Mouse (Mus musculus) spleen, postnatal 36 days (tissue): Measurements from ENCODE around the gene Taok1.
A peak's percentile ranks its signal among the peaks of the same experiment; 100 is the strongest.

Source experiments
- DNase-seq, 2 experiments: peaks; one replicate each; pipeline ENCODE4 v3.0.0; 2022; ENCODE audit warnings: low spot score in 2 of 2, mixed read lengths in 1 of 2

Taok1 gene

DNA sequence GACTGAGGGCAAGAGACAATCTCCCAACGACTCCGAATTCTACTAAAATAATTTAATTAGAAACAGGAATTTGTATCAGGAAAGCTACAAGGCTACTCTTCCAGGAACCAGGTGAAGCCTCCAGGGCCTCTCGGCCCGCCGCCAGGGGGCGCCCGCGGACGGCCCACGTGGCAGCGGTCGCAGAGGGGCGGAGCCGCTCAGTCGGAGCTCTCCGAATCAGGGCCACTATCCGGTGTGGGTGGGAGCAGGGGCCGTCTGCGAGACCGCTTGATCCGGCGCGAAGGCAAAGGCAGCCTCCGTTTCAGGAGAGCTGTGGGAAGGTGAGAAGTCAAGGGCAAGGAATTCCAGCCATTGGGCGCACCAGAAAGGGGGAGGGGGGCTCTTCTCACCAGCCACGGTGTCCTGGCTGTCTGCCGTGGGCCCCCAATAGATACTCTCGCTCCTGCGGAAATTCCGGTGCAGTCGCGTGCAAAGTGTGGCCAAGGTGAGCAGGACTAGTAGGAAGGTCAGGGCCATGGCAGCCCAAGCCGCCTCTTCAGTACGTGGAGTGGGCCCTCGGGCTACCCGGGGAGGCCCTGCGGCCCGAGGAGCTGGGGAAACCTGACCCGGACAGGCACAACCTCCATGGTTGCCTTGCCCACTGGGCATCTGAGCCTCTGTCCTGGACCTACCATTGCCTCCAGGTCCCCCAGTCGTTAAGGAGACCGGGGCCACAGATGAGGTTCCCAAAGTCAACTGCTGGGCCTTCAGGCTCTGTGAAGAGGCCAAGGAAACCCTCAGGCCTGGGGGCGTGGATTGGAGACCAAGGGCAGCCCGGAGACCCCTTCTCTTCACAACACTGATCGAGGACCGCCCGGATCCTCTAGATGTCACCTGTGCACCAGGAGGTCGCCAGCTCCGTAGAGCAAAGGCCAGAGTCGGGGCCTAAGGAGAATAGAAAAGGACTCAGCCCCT is 99.3 kb downstream of the Taok1 start:
- peak; percentile 81 to 84 for DNase-seq

- DNase-seq = no peak
Measured at GRCm38 (mm10) chr11:77507426-77507825, 100.2 kb downstream of the Taok1 start.

GRCm38 (mm10) chr11:77506941-77507340 is 100.7 kb downstream of the Taok1 start:
- DNase-seq = no peak

GRCm38 (mm10) chr11:77506273-77506672 is 101.3 kb downstream of the Taok1 start:
- no peak for DNase-seq

DNA sequence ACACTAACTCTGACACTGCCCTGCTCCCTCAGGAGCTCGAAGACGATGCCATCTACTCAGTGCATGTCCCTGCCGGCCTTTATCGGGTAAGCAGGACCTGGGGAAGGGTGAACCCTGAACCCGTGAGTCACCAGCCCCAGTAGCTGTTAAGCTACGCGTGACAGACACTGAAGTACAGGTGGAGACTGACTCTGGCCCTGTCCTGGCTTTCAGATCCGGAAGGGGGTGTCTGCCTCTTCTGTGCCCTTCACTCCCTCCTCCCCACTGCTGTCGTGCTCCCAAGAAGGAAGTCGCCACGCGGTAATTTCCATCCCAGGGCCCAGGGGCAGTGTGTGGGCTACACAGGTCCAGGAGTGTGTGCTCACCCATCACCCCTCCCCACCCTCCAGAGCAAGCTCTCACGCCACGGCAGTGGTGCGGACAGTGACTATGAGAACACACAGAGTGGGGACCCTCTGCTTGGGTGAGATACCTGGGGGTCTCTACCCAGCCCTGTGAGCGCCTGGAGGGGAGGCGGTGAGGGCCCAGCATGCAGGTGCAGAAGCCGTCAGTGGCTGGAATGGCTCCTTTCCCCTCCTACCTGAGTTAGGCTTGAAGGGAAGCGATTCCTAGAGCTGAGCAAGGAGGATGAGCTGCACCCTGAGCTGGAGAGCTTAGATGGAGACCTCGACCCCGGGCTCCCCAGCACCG is 102.2 kb downstream of the Taok1 start:
- no peak for DNase-seq

DNA sequence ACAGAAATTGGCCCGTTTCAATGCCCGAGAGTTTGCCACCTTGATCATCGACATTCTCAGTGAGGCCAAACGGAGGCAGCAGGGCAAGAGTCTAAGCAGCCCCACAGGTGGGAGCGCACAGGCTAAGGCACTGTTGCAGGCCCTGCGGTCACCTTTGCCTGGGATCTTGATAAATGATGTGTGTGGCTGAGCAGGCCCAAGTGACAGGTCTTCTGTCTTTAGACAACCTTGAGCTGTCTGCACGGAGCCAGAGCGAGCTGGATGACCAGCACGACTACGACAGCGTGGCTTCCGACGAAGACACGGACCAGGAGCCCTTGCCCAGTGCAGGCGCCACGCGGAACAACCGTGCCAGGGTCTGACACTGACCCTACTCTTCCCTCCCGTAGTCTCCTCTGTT is 103.2 kb downstream of the Taok1 start:
- DNase-seq = no peak

DNA sequence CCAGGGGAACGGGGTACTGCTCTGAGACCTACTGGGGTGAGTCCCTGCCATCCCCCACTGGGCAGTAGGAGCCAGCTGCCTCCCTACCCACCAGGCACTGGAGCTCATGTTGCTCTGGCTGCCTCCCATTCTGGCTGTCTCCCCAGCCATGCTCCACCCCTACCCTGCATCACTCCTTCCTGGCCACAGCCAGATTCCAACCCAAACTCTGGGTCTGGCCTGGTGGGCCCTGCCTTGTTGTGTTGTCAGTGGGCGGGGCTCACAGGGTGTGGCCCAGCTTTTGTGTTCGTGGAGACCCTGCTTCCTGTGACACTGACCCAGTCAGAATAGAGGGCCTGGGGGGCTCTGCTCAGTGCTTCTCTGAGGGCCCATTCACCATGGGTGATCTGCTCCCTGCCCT is 104.1 kb downstream of the Taok1 start:
- no peak for DNase-seq

- no peak for DNase-seq
Measured at GRCm38 (mm10) chr11:77502481-77502880, 105.1 kb downstream of the Taok1 start.

DNA sequence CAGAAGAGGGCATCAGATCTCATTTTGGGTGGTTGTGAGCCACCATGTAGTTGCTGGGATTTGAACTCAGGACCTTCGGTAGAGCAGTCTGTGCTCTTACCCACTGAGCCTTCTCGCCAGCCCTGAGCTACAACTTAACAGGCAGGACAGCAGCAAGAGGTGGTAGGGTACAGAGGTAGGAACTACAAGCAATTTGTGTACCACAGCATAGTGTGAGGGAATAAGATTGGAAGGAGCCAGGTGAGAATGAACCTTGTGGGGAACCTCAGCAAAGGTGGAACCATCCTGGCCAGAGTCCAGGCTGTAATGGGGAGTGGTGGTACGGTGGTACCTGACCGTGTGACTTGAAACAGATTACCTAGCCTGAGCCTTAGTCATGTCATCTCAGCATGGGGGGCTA is 105.6 kb downstream of the Taok1 start:
- no peak for DNase-seq

DNA sequence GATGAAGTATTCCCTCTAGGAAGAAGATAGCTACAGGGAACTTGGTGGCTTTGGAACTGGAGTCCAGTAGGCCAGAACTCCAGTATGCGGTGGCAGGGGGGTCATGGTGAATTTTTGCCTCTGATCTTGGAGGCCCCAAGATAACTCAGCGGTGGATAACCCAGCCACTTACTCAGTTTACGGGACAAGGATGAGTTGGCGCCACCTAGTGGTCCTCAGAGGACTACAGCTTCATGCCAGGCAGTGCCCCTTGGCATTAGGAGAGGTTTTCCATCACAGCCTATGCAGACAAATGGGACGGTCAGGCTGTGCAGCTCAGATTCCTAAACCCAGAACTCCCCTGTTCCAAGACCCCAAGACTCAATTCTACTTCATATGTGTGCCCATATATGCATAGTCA is 106.2 kb downstream of the Taok1 start:
- DNase-seq = peak; percentile 60 to 67

- no peak for DNase-seq
Measured at GRCm38 (mm10) chr11:77500361-77501325, 107.0 kb downstream of the Taok1 start.

DNA sequence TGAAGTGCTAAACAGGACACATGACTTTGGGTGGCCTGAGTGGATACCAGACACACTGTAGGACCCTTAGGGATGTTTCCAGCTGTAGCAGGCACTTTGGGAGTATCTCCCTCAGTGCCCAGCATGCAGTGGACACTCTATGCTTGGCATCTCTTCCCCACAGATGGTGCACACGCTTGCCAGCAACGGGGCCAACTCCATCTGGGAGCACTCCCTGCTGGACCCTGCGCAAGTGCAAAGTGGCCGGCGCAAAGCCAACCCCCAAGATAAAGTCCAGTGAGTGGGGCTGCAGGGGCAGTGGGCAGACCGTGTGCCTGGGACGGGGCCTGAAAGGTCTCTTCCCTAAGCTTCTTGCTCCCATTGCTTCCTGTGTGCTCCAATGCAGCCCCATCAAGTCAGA is 108.3 kb downstream of the Taok1 start:
- DNase-seq = no peak

DNA sequence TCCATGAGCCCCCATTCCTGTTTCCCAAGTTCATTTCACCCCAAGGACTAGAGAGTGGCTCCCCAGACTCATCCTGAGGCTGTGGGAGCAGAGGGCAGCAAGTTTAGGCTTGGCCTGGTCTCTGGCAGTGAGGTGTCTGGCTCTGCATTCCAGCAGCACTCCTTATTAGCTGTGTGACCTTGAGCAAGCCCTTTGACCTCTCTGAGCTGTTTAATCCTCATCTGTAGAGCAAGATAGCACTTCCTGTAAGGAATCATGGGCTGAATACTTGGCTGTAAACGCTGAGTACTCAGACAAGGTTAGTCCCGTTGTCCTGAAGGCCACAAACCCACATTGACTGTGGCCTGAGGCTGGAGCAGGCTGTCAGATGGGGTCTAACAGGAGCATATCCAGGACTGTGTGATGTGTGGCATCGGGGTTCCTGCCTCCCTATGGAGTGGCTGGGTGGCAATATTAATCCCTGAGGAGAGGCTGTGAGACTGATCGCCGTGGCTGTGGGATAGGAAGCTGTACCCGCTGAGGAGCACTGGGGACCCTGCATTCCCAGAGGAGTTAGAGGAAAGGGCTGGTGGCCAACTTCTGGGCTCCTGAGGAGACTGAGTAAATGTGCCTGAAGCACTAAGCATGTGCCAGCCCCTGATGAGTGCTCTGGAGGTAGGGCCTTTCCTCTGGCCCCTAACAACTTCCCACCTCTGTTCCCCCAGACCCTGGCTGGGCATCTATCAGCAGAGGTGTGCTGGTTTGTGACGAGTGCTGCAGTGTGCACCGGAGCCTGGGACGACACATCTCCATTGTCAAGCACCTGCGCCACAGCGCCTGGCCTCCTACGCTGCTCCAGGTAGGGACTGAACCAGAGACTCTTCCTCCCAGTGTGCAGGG is 109.1 kb downstream of the Taok1 start:
- DNase-seq = no peak

GRCm38 (mm10) chr11:77497851-77498250 is 109.8 kb downstream of the Taok1 start:
- DNase-seq = no peak

DNA sequence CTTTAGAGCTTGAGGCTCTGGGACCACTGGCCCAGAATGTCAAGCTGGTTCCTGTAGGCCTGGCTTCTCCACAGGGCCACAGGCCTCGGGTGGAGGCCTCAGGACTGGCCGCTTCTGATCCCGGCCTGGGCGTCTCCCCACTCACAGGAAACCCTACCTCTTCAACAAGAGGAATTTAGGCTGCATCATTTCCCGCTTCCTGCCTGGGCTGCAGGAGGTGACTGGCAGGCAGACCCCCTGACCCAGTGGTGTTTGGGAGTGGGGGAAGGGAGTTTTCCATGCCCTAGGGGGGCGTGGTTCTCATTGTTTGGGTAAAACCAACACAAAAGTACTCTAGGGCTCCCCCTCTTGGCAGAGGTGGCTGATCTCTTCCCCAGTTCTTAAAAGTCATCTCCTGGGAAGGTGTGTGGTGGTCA is 110.3 kb downstream of the Taok1 start:
- DNase-seq = peak; percentile 58 to 64

DNA sequence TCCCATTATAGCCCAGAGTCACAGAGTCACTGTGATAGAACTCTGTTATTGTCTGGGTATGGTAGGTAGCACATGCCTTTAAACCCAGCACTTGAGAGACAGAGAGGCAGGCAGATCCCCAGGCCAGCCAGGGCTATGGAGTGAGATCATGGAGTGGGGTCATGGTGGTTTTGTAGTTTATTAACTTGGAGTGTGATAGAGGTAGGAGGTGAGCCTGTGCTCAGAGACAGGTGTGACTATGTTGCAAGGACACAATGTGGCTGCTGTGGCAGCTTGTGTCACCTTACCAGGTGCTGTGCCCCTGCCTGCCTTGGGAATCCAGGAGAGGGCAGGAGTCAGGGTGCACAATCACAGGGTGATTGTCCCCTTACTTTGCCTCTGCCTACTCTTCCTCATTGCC is 112.1 kb downstream of the Taok1 start:
- DNase-seq = no peak

DNA sequence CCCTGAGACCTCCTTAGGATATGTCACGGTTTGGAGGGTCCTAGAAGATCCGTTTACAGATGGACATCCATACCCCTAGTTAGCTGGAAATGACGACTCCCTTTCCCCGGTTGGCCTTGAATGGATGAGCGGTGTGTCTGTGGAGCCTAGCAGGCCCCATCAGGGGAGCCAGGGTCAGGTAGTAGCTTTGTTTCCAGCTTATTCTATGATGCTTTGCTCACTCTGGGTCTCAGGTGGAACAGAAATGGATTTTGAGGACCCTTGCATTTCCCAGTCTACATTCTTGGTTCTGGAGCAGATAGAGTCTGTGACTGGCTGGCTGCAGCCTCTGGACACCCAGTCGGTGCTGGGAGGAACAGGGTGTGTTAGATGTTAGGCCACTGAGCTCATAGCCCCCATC is 112.8 kb downstream of the Taok1 start:
- no peak for DNase-seq

- DNase-seq = no peak
Measured at GRCm38 (mm10) chr11:77494344-77494676, 113.3 kb downstream of the Taok1 start.

DNA sequence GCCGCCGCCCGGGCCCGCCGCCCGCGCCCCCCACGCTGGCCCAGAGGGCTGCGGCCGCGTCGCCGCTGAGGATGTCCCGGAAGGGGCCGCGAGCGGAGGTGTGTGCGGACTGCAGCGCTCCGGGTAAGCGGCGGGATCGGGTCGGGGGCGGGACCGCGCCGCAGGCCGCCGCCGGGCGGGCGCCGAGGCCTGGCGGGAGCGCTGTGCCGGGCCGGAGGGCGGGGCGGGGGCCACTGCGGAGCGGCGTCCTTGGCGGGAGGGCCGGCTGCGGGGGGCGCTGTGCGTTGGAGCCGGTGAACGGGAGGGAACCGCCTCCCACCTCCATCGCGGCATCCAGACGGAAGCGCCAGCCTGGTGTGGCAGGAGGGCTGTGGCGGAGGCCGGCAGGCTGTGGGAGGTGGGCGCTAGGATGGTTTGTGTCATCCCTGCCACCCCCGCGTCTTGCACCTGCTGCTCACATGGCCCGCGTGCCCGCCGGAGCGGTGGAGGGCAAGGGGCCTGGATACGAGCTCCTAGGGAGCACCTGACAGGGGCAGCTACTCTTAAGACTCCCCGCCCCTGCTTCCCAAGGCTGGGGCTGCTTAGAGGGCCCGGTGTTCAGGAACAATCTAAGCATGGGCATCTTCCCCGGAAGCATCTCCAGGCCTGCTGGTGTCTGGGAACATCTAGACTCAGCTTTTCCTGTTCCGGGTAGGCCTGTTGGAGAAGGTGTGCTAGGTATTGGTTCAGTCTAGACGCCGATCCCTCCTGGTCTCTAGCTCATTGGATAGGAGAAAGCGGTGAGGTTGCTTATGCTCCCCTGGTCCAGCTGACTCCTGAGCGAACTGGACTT is 113.9 kb downstream of the Taok1 start, which contains the start of gene Git1:
Git1 (plus strand) TSS at position 51 of the 832 bp plus-strand sequence.
- DNase-seq = peak in 1 of 2 experiments; percentile 40

- peak; percentile 94 for DNase-seq
Measured at GRCm38 (mm10) chr11:77492911-77493332, 114.7 kb downstream of the Taok1 start.
